Mouse (Mus musculus): ENCODE measurements around the gene Cldn9.

The Cldn9 gene

GRCm38 (mm10) chr17:23683856-23684672, at the start of gene Cldn9:
Cldn9 (minus strand) TSS chr17:23684026.
- no peak for DNase-seq (ENCODE audit: low read depth, low spot score)

GRCm38 (mm10) chr17:23730441-23730840, 46.6 kb upstream of the Cldn9 start:
- DNase-seq (ENCODE audit: low read depth, low spot score): no peak

GRCm38 (mm10) chr17:23726758-23727142, 42.9 kb upstream of the Cldn9 start:
- peak; percentile 93 for DNase-seq (ENCODE audit: low read depth, low spot score)

- peak; percentile 97 for DNase-seq (ENCODE audit: low read depth, low spot score)
Measured at GRCm38 (mm10) chr17:23725999-23726757, 42.4 kb upstream of the Cldn9 start, which contains the start of gene Pkmyt1. Pkmyt1 (plus strand) TSS chr17:23726336.

DNA sequence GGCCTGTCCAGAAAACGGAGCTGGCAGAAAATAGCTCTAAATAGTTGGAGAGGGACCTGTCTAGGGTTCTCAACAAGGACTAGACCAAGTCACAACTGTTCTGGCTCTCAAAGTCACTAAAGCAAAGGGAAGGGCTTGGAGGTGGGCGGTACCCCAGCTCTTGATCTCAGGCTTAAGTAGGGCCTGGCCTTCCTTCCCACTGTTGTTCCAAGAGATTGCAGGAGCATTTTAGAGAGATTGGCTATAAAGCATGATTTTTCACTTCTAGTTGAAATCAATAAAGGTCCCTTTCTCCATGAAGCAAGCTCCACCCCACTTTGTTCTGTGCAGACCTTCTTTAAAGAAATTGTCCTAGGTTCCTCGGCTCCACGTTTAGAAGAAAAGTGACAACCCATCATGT, 41.7 kb upstream of the Cldn9 start:
- DNase-seq (ENCODE audit: low read depth, low spot score): no peak

GRCm38 (mm10) chr17:23722376-23723125, 38.7 kb upstream of the Cldn9 start, which contains the start of gene 1520401A03Rik:
1520401A03Rik (minus strand) TSS chr17:23722783.
- DNase-seq (ENCODE audit: low read depth, low spot score): no peak

DNA sequence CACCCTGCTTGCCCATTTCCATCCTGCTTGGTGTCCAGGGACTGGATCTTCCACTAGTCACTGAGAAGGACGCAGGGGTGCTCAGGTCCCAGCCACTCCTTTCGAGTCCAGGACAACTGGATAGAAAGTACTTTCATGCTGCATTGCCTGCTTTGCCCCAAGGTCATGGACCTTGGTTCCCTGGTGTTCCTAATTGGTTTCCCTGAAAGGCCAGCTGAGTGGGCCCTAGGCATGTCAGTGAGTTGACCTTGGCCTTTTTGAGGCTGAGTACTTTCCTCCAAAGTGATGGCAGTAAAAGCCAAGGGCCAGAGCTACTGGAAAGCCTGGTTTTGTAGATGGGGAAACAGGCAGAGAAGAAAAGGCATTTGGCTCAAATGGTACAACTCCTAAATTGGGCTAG, 38.1 kb upstream of the Cldn9 start:
- DNase-seq (ENCODE audit: low read depth, low spot score): no peak

DNA sequence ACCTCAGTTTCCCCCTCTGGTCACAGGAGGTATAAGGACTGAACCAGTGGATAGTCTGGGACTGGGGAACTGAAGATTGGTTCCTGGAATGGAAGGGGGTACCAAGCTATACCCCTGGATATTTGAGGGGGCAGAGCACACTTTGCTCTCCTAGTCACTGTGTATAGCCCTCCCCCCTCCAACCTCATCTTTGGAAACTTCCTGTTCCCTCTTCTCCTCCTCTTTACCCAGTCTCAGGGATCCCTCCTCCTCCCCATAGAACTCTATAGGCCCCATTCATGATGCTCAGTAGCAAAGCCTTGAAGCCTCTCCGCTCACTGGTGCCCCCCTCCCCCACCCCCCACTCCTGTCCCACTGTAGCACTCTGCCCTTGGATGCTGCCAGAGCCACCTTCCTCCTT, 35.6 kb upstream of the Cldn9 start:
- DNase-seq (ENCODE audit: low read depth, low spot score): no peak

DNA sequence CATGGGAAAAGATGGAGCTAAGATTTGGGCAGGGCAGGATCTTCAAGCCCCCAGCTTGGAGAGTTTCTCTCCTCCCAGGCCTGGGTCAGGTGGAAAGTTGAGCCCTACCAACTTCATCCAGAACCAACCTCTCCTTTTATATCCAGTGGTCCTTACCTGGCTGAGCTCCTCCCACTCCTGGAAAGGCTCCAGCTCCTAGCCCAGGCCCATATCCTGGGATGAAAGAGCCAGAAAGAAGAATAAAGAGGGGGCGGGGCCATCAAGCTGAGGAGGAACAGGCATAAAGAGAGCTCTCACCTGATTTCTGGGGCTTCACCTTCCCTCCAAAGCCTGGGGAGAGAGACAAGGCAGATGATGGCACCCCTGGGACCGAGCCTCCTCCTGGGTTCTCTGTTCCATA, 33.2 kb upstream of the Cldn9 start:
- no peak for DNase-seq (ENCODE audit: low read depth, low spot score)

DNA sequence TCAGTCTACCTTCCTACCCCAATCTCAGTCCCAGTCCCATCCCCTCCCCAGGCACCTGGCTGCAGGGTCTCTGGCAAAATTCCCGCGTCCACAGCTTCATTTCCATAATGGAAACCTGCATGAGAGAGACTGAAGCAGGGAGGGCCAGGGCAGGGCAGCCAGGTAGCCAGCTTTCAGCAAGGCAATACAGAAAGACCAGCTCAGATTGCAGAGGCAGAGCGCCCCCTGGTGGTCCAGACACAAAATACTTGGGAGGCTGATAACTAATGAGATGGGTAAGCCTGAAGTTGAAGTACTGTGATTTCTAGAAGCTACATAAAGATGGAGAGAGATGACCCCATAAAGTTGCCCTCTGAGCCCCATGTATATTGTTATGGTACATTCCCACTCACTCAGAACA, 22.4 kb upstream of the Cldn9 start:
- peak; percentile 88 for DNase-seq (ENCODE audit: low read depth, low spot score)

GRCm38 (mm10) chr17:23705525-23706104, 21.8 kb upstream of the Cldn9 start:
- DNase-seq (ENCODE audit: low read depth, low spot score): no peak

DNA sequence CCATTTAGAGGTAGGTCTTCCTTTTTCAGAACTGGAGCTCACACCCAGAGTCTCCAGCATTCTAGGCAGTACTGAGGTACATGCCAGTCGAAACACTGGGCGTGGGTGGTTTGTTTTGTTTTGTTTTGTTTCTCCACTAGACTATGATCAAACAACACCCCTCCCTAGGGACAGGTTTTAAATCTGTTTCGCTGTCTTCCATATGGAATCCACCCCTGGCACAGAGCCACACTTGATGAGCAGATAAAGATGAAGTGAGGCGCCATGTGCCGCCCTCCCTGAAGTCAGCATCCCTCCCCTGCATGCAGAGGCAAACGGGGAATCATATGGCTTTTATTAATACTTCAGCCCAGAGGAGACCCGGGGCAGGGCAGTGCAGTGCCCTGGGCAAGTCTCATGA, 20.9 kb upstream of the Cldn9 start:
- DNase-seq (ENCODE audit: low read depth, low spot score): peak; percentile 60

- peak; percentile 47 for DNase-seq (ENCODE audit: low read depth, low spot score)
Measured at GRCm38 (mm10) chr17:23703301-23703700, 19.5 kb upstream of the Cldn9 start.

GRCm38 (mm10) chr17:23700079-23700478, 16.3 kb upstream of the Cldn9 start:
- DNase-seq (ENCODE audit: low read depth, low spot score): peak; percentile 99

DNA sequence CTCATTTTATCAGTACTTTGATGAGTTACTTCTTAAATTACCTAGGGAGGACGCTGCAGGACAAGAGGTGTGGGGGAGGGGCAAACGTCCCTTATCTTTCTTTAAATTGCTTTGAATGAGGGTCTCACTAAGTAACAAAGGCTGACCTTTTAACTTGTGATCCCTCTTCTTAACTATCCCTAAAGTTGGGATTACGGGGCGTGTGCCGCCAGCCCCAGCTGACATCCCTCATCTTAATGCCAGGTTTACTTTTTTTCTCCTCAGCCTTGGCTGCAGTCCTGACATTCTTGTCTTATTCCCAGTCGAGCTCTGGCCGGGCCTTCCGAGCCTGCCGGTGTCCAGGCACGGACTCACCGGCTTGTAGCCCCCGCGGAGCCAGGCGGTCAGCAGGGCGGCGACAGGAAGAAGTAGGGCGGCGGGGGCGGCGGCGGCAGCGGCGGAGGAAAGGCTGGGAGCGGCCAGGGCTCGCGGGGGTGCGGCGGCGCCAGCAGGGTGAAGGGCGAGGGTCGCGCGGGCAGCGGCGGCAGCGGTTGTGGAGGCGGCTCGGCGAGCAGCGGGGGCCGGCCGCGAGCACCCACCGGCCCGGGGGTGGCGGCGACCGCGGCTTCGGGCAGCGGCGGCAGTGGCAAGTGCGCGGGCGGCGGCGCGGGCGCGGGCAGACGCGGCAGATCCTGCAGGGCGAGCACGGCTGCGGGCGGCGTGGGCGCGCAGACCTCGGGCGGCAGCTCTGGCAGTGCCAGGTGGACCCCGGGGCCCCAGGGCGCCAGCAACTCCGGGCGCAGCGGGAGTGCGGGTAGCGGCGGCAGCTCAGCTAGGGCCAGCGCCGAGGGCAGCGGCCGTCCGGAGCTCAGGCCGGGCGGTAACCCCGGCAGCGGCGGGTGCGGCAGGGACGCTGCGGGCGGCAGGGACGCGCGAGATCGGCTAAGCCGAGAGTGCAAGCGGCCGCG, 15.6 kb upstream of the Cldn9 start:
- DNase-seq (ENCODE audit: low read depth, low spot score): peak; percentile 51

GRCm38 (mm10) chr17:23695801-23696200, 12.0 kb upstream of the Cldn9 start:
- DNase-seq (ENCODE audit: low read depth, low spot score): no peak

GRCm38 (mm10) chr17:23694491-23694890, 10.7 kb upstream of the Cldn9 start:
- no peak for DNase-seq (ENCODE audit: low read depth, low spot score)

- no peak for DNase-seq (ENCODE audit: low read depth, low spot score)
Measured at GRCm38 (mm10) chr17:23683226-23683625, 600 bp downstream of the Cldn9 start.

GRCm38 (mm10) chr17:23682530-23682929, 1.3 kb downstream of the Cldn9 start:
- DNase-seq (ENCODE audit: low read depth, low spot score): no peak

GRCm38 (mm10) chr17:23682092-23682491, 1.7 kb downstream of the Cldn9 start:
- no peak for DNase-seq (ENCODE audit: low read depth, low spot score)

DNA sequence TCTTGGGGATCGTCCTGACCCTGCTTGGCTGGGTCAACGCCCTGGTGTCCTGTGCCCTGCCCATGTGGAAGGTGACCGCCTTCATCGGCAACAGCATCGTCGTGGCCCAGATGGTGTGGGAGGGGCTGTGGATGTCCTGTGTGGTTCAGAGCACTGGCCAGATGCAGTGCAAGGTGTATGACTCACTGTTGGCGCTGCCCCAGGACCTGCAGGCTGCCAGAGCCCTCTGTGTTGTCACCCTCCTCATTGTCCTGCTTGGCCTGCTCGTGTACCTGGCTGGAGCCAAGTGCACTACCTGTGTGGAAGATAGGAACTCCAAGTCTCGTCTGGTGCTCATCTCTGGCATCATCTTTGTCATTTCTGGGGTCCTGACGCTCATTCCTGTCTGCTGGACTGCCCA, 2.7 kb downstream of the Cldn9 start:
- no peak for DNase-seq (ENCODE audit: low read depth, low spot score)

Data from brain, adult 2 months (tissue).